Mouse (Mus musculus) heart, postnatal 0 days (tissue): ENCODE data around the gene Pbx4. TPM values are rescaled to one million over a fixed set of nuclear protein-coding genes. Genes with fewer than 3 reads are reported as not detected.
A peak's percentile ranks its signal among the peaks of the same experiment; 100 is the strongest.

ENCODE experiments used
- ATAC-seq: fragments of 200-750 bp; cut with Nextera tagmentation; 2 replicates; pipeline ENCODE4 v1.8.0; 2017; ENCODE audit warnings: low read depth, moderate number of reproducible peaks, moderate library complexity; ENCODE audit not compliant: insufficient read depth
- DNase-seq: peaks from one replicate; pipeline ENCODE4 v3.0.0-alpha.2; 2016; ENCODE audit warnings: low spot score
- H3K27ac ChIP-seq: fragments of 300-500 bp; sonication (generic); 2 replicates; pipeline ENCODE4 v1.5.1; 2014; ENCODE audit warnings: low read depth, mild to moderate bottlenecking
- H3K27me3 ChIP-seq: fragments of 300-500 bp; sonication (generic); 2 replicates; pipeline ENCODE4 v1.6.1; 2014; ENCODE audit warnings: low read length, mixed read lengths; ENCODE audit not compliant: control insufficient read depth, insufficient read depth
- H3K36me3 ChIP-seq: fragments of 300-500 bp; sonication (generic); replicated peaks from 2 replicates; pipeline ENCODE4 v1.6.1; 2014; ENCODE audit warnings: low read length, mixed read lengths; ENCODE audit not compliant: control insufficient read depth, insufficient read depth
- H3K4me1 ChIP-seq: fragments of 300-500 bp; sonication (generic); 2 replicates; pipeline ENCODE4 v1.6.1; 2014; ENCODE audit warnings: antibody characterized with exemption; ENCODE audit not compliant: control insufficient read depth, insufficient read depth
- H3K4me2 ChIP-seq: fragments of 300-500 bp; sonication (generic); 2 replicates; pipeline ENCODE4 v1.6.1; 2014; ENCODE audit warnings: low read depth, mild to moderate bottlenecking, low read length, moderate library complexity
- H3K4me3 ChIP-seq: fragments of 300-500 bp; sonication (generic); 2 replicates; pipeline ENCODE4 v1.5.1; 2014; ENCODE audit warnings: low read depth, low read length
- H3K9ac ChIP-seq: fragments of 300-500 bp; sonication (generic); replicated peaks from 2 replicates; pipeline ENCODE4 v1.6.1; 2014; ENCODE audit warnings: low read depth, low read length, mixed read lengths
- H3K9me3 ChIP-seq: fragments of 300-500 bp; sonication (generic); replicated peaks from 2 replicates; pipeline ENCODE4 v1.6.1; 2016; ENCODE audit warnings: low read length; ENCODE audit not compliant: control insufficient read depth
- CTCF ChIP-seq: IDR thresholded peaks from 2 replicates; pipeline ENCODE4 v1.5.1; 2016; ENCODE audit warnings: antibody characterized with exemption, control low read depth, low read depth
- EP300 ChIP-seq: IDR thresholded peaks from 2 replicates; pipeline ENCODE4 v1.6.1; 2016; ENCODE audit warnings: antibody characterized with exemption, low read depth
- WGBS: fragments of 180-500 bp; shearing (Covaris S2); extraction: QIAGEN DNeasy Blood & Tissue Kit; methylation state at CpG from one replicate; pipeline ENCODE4 v1.1.7; 2014; 5-methylcytosine and 5-hydroxymethylcytosine counted together
- polyA plus RNA-seq: library from polyadenylated mRNA; unstranded; fragments of >200 nt; fragmentation: Nextera tagmentation; extraction: Ambion mirVana; gene quantifications from 2 replicates; pipeline ENCODE4 v1.2.1, GENCODE M21; 2015
- total RNA-seq: library from RNA; depleted of rRNA; stranded (reverse); fragments of >200 nt; gene quantifications from 2 replicates; pipeline ENCODE4 v1.2.3, GENCODE M21; 2014; ENCODE audit warnings: low replicate concordance

Pbx4 gene
- total and polyA plus RNA-seq, 2 experiments from 2014 or later: 1.9 TPM; not detected in 1

DNA sequence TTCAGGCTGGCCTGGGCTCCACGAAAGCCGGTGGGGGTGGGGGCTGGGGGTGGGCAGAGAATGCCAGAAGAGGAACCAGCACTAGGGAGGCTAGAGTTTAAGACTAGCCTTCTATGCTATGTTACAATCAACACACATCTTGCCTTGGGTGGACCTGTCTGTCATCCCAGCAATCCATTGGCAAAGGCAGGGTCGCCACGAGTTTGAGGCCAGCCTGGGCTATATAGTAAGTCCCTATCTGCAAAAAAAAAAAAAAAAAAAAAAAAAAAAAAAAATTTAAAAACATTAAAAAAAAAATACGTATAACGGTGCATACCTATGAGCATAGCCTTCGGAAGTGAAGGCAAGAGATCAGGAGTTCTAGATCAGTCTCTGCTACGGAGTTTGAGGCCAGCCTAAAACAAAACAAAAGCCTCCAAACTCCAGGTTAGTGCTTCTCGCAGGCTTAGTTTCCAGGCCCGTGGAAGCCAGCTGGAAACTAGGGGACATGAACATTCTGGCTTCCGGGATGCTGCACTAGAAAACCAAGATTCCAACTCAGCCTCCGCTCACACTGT is 68.7 kb downstream of the Pbx4 start:
- Histone ChIP-seq H3K4me2 (peak overlapping the region; percentile 75), H3K27me3 (no peaks in the 10 kb centered on the region), H3K27ac (peak overlapping the region; percentile 92), H3K36me3 (no peaks in the 10 kb centered on the region; the same call in 1 of the 2 replicates), H3K4me1 (peaks cover 41% of the 10 kb centered on the region), H3K9ac (peak overlapping the region; percentile 79), H3K4me3 (peak overlapping the region; percentile 77), H3K9me3 (no peaks in the 10 kb centered on the region)
- DNase-seq: no peak
- TF ChIP-seq CTCF (no peak), EP300 (no peak)
- no peak for ATAC-seq
- 13% methylated on average over 12 of the region's 12 CpGs for WGBS

- H3K4me3 ChIP-seq: peak overlapping the region; percentile 77
- H3K9ac ChIP-seq: peak overlapping the region; percentile 79
- DNase-seq (peak; percentile 94), ATAC-seq (peak; percentile 67)
- 2% methylated on average over 41 of the region's 41 CpGs for WGBS
- H3K36me3 ChIP-seq: no peaks in the 10 kb centered on the region; the same call in 1 of the 2 replicates
- H3K9me3 ChIP-seq: no peaks in the 10 kb centered on the region
- peak overlapping the region; percentile 75 for H3K4me2 ChIP-seq
- TF ChIP-seq EP300: 0 out of 2 replicates have a peak, but pooled peaks have one; percentile 71
- peak; percentile 44; the same call in 1 of the 2 replicates for TF ChIP-seq CTCF
- H3K27me3 ChIP-seq: no peaks in the 10 kb centered on the region
- peaks cover 39% of the 10 kb centered on the region for H3K4me1 ChIP-seq
- H3K27ac ChIP-seq: peak overlapping the region; percentile 92
Observed at GRCm38 (mm10) chr8:69901484-69902162, 69.3 kb downstream of the Pbx4 start.

DNA sequence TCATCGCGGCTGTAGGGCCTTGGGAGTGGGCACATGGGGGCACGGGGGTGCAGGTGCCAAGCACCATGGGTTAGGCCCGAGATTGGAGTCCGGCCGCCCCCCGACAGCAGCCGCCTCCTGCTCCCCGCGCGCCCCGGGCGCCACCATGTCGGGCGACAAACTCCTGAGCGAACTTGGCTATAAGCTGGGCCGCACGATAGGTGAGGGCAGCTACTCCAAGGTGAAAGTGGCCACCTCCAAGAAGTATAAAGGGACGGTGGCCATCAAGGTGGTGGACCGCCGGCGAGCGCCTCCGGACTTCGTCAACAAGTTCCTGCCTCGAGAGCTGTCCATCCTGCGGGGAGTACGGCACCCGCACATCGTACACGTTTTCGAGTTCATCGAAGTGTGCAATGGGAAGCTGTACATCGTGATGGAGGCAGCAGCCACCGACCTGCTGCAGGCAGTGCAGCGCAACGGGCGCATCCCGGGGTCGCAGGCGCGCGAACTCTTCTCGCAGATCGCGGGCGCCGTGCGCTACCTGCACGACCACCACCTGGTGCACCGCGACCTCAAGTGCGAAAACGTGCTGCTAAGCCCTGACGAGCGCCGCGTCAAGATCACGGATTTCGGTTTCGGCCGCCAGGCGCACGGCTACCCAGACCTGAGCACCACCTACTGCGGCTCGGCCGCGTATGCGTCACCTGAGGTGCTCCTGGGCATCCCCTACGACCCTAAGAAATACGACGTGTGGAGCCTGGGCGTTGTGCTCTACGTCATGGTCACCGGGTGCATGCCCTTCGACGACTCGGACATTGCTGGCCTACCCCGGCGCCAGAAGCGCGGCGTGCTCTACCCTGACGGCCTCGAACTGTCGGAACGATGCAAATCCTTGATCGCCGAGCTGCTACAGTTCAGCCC is 70.1 kb downstream of the Pbx4 start, which contains the start of the genes Tssk6, Ndufa13 and Yjefn3:
Tssk6 (plus strand) TSS at position 22 of the 900 bp plus-strand sequence.
Ndufa13 (minus strand) TSS at position 396 of the 900 bp plus-strand sequence.
Yjefn3 (minus strand) TSS at position 550 of the 900 bp plus-strand sequence.
- Histone ChIP-seq H3K9me3 (no peaks in the 10 kb centered on the region), H3K27me3 (no peaks in the 10 kb centered on the region), H3K27ac (peak within 1 kb of the TSS; percentile 92), H3K4me3 (peak within 1 kb of the TSS; percentile 77), H3K4me1 (peaks cover 31% of the 10 kb centered on the region), H3K36me3 (no peaks in the 10 kb centered on the region; the same call in 1 of the 2 replicates), H3K9ac (peak within 1 kb of the TSS; percentile 79), H3K4me2 (peak within 1 kb of the TSS; percentile 75)
- WGBS: 5% methylated on average over 88 of the region's 89 CpGs
- DNase-seq (no peak), ATAC-seq (peak; percentile 27)
- 0 out of 2 replicates have a peak, but pooled peaks have one; percentile 24 for TF ChIP-seq EP300
- no peak for TF ChIP-seq CTCF

- H3K4me1 ChIP-seq: peaks cover 28% of the 10 kb centered on the region
Observed at GRCm38 (mm10) chr8:69903063-69903542, 70.8 kb downstream of the Pbx4 start.

GRCm38 (mm10) chr8:69904096-69904495 is 71.8 kb downstream of the Pbx4 start:
- ATAC-seq: no peak
- Histone ChIP-seq H3K27me3 (no peaks in the 10 kb centered on the region), H3K9me3 (no peaks in the 10 kb centered on the region), H3K27ac (no peak overlapping the region), H3K36me3 (peaks cover 14% of the 10 kb centered on the region; the same call in 1 of the 2 replicates), H3K4me3 (no peak overlapping the region), H3K4me2 (no peak overlapping the region), H3K4me1 (peaks cover 28% of the 10 kb centered on the region), H3K9ac (no peak overlapping the region)
- DNase-seq: no peak
- TF ChIP-seq EP300 (no peak), CTCF (no peak)
- WGBS: 81% methylated on average over 8 of the region's 8 CpGs

More at GRCm38 (mm10) chr8:69903063-69903542, 70.8 kb downstream of the Pbx4 start:
- Histone ChIP-seq H3K4me2 (peak overlapping the region; percentile 75), H3K27ac (peak overlapping the region; percentile 92), H3K27me3 (no peaks in the 10 kb centered on the region), H3K9me3 (no peaks in the 10 kb centered on the region), H3K4me3 (peak overlapping the region; percentile 77), H3K36me3 (peaks cover 4% of the 10 kb centered on the region; the same call in 1 of the 2 replicates), H3K9ac (peak overlapping the region; percentile 53)
- under 1% methylated on average over 45 of the region's 45 CpGs for WGBS
- peak; percentile 99 for DNase-seq
- TF ChIP-seq CTCF: no peak
- no peak for TF ChIP-seq EP300
- peak; percentile 88 for ATAC-seq
